Mouse (Mus musculus) cerebellum, postnatal 4 days (tissue): ENCODE measurements around the gene Stk40.

Experiments used
- DNase-seq, 2 experiments: peaks; one replicate each; pipeline ENCODE4 v3.0.0; 2022; ENCODE audit warnings: low spot score in 2 of 2, mixed read lengths in 1 of 2

The Stk40 gene

DNA sequence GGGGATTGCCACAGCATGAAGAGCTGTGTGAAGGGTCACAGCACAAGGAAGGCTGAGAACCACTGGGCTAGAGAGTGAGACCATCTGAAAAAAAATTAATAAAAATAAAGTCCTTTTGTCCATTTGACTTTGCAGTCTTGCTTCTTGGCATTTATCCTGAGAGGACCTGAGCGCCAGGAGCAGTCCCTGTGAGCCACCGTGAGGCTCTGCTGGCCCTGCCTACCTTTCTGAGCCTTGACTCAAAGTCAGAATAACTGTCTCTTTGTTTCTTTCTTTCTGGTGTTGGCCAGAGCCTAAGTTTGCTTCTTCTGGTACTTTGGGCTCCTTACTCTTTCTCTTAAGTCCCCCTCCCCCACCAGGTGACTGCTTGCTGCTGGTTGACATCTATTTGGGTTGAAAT, 16.7 kb downstream of the Stk40 start:
- no peak for DNase-seq

DNA sequence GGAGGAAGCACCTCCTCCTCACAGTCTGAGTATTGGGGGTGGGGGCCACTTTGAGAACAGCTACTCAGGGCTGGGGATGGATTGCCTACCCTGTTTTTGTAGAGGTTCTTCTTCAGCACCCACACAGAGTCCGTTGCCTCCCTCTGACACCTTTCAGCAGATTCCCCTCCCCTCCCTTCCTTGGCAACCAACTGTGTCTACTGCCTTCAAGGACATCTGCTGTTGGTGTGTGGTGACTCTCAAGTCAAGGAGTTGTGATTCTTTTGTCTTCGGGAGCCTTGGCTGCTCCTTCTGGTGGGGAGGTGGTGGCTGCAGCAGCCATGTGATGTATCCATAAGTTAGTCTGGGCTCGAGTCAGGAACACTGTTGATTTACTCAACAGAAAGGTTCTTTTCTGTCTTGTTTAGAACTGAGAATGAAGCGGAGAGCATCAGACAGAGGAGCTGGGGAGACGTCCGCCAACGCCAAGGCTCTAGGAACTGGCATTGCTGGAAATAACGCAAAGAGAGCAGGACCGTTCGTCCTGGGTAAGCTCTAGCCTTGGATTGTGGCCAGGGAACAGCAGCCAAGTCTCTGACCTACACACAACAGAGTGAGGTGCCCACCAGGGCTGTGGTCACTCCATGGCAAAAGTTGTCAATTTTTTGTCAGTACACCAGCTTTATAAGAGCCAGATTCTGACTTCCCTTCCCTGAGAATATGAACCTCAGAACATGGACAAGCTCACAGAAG, 19.7 kb downstream of the Stk40 start:
- no peak for DNase-seq

DNA sequence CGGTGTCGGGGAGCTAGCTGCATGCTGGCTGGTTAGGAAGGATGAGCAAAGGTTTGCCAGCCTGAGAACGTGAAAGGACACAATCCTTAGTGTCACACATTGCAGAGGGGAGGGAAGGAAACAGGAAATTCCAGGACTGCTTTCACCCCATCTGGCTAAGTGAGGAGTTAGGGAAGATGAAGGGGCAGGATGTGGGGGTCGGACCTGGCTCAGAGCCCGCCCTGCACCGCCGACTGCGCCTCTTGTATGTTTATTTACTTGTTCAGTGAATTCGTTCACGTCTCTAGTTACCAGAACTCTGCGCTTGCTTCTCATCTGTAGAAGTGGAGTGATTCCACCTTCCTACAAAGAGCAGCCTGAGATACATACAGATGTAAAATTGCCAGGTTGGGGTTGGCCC, 26.7 kb downstream of the Stk40 start:
- DNase-seq: no peak

DNA sequence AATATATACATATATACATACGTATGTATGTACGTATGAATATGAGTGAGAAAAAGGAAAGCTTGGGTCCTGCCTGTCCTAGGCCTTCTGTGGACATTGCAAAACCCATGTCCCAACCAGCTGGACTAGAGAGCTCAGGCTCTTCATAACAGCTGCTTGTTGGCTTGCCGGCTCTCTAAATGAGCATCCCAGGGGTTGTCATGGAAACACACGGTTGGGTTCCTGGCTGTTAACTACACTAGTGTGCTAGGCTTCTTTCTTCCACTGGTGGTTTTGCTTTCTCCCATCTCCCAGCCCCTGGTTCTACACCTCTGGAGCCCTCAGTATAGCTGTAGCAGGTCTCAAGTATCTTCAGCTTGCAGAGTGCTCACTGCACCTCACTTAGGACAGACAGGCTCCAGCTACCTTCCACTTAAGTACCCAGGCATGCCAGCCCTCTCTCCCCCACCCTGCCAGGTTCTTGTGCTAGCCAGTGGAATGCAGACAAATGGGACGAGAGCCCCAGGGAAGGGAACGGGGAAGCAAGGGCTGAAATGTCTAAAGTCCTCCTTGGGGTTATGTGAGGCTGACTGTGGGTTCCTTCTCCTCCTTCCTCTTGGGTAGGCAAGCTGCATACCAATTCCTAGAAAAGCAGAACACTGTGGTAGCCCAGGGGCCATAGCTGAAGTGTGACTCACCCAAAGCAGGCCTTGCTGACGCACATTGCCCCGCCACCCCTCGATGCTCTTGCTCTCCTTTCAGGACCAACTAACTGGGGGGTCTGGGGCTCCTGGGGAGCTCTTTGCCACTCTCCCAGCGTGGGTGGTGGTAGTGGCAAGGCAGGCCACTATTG, 27.7 kb downstream of the Stk40 start:
- peak in 1 of 2 experiments; percentile 67 for DNase-seq

DNA sequence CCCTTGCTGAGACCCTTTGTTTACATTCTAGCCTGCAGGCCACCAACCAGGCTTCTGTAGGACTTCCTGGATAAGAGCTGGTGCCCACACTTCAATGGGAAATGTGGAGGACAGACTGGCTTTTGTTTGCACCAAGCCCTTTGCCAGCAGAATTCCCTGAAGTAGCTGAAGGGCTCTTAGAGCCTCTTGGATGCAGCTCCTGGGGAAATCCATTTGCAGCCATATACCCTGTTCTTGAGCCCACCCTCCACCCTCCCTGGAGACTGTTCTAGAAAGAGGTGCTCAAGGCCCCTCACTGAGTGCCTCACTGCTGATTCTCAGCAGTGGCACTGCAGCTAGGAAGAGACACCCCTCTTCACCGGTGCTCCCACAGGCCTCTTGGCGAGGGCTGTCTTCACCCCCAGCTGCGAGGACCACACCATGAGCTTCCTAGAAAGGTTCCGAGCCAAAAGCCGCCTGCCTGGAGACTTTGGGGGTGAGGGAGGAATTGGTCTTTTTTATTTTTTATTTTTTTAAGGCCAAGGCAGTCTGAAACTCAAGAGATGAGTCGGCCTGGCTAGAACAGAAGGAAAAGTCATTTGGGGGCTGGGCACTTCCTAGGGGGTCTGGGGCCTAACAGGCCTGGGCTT, 29.0 kb downstream of the Stk40 start:
- no peak for DNase-seq

DNA sequence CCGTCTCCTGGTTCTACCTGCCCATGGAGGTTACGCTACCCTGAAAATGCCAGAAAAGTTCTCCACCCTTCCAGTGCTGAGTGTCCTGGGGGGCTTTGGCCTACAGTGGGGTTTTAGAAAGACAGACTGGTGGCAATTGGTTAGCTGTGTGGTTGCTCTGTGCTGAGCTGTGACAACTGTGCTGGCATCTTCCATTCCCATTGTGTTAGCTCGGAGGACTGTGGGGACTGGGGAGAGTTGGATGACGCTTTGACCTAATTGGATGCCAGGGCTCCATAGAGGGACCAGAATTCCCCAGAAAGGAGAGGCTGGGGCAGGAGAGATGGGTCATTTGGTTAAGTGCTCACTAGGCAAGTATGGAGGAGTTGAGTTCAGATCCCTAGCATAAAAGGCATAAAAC, 30.5 kb downstream of the Stk40 start:
- DNase-seq: no peak

DNA sequence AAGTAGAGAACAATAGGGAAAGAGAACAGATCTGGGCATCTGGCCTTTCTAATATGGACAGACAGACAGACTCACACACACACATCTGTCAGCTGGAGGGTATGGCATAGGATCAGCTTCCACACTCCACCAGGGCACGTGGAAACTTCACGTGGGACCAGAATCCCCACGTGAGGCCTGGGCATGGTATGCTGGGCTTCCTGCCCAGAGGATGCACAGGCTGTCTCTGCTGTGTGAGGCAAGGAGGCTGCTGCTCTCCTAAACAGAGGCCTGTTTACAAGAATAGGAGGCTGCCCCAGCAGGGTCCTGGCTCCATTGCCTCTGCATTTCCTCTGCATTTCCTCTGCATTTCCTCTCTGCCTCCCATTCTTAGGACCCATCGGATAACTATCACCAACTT, 30.9 kb downstream of the Stk40 start:
- no peak for DNase-seq

DNA sequence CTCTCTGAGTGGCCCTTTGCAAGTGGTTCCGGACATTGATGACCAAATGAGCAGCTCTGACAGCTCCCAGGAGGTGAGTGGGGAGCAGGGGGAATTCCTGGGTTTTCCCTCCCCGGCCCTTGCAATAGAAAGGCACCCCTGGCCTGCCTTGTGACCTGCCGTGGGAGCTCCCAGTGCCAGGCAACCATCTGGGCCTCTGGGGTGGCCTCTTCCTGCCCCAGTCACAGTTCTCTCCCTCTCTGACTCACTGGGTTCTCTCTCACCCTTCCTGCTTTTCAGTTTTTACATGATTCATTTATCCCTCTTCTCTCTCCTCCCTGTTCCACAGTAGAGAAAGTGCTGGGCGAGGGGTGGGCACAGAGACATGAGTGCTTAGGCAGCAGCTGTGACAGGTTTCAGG, 34.0 kb downstream of the Stk40 start:
- no peak for DNase-seq

DNA sequence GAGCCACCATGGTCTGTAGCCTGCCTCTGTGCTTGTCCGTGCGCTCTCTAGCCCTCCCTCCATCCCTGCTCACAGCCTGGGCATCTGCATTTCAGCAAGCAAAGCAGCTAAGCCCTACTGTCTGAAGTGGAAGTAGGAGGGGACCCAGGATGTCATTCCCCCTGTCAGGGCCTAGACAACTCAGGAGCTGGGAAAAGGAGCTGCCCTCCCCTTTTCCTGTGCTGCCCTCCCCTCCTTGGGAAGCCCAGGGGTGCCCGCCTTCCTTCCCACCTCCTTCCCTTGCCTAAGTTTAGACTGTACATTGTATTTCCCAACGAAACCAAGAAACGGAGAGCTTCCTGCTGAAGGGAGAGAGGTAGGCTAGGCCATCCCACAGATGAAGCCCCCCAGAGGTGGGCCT, 37.3 kb downstream of the Stk40 start:
- DNase-seq: no peak

DNA sequence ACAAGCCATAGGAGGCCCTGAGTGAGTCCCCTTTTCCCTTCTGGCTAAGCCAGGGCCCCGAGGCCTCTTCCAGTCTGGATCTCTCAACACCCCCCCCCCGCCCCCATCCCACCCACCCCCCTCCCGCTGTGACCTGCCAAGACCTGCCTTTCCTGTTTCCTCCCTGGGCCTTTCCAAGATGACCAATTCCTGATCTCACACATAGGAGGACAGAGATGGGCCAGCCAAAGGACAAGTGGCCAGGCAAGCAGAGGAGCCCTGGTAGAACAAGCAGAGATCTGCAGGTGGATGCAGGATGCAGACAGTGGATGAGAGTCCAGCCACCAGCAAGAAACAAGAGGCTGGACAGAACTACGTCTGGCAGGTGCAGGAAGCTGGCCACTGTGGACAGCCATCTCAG, 41.6 kb downstream of the Stk40 start:
- DNase-seq: no peak

DNA sequence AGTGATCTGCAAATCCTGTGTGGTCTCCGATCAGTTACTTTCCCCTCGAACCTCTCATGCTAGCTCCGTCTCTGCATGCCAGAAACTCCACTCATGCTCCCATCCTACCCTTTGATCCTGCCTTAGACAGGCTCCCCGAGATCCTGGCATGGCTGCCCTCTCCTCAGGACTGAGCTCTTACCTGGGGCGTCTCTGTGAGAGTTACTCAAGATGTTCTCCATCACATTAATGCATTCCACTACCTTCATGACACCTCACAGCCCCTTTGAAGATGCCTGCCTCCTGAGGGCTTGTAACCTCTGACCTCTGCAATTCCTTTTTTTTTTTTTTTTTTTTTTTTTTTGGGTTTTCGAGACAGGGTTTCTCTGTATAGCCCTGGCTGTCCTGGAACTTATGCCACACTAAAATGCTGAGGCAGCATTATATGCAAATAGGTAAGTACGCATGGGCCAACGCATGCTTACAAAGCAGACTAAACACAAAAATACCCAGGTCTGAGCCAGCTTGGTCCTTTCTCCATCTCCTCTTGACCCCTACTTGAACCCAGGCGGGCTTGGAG, 43.3 kb downstream of the Stk40 start:
- no peak for DNase-seq

DNA sequence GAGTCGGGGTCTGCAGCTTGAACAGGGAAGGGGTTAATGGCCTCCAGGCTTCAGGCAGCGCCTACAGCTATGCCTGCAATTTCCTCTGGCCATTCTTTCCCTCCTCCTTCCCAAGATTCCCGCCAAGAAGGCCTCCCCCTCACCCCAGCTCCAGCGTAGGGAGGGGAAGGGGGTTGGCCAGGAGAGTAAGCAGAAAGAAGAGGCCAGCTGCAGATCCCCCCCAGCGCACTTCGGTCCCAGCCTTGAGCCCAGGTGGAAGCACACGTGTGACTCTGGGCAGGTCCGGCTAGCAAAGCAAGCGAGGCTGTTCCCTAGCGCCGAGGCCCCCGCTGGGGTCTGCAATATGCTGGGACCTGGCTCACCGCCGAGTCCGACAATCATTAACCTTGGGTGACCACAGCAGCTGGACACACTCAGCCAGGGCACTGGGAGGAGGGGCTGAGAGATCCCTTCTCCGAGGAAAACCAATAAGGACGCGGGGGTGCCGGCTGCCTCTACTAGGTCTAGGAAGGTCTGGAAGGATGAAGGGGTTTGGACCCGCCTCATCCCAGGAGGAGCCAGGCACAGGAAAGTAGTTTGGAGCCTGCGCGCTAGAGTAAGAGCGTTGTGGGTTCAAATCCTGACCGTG, 43.9 kb downstream of the Stk40 start, which contains the start of gene Eva1b:
Gene Eva1b (plus strand): TSS at position 212 of the 628 bp plus-strand sequence.
- peak in 1 of 2 experiments; percentile 42 for DNase-seq

DNA sequence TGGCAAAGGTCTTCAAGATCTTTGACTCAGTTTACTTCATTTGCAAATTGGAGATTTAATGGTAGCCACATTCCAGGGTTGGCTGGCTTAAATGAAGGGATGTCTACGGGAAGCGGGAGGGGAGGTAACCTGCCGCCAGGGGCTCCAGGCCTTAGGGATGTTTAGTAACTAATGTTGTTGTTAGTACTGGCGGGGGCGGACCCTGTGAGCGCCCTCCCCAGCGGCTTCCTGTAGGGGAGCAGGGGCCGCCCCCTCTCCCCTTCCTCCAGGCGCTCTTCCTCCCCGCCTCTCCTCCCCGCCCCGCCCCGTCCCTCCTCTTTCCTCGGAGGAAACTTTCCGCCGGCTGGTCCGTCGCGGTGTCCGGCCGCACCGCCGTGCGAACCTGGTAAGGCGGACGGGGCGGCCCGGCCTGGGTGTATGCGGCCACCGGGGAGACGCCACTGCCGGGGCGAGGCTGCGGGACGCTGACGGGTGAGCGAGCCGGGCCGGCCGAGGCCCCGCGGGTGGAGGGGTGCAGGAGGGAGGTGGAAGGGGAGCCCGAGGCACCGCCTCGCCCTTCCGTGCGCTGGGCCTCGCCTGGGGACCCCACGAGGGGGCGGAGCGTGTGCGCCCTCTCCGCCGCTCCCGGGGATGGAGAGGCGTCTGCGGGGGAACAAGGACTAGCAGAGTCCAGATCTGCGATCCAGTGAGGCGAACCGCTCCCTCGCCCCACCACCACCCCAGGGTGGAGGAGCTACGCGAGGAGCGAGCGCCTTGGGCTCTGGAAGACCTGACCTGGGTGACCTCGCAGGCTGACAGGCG, 44.6 kb downstream of the Stk40 start:
- DNase-seq: no peak

DNA sequence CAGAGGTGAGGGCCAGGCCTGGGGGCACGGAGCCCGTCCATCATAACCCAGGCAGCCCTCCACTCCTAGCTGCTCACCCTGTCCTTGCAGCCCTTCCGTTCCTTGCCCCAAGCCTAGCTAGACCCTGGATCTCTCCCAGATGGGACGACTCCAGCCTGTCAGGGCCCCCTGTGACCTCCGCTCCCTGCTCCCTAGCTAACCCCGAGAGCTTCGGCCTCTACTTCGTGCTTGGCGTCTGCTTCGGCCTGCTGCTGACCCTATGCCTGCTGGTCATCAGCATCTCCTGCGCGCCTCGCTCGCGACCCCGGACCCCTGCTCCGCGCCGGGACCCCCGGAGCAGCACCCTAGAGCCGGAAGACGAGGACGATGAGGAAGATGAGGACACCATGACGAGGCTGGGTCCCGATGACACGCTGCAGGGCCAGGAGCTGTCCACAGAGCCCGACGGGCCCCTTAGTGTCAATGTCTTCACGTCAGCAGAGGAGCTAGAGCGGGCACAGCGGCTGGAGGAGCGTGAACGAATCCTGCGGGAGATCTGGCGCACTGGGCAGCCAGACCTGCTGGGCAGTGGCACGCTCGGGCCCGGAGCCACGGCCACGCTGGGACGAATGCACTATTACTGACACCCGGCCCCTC, 45.4 kb downstream of the Stk40 start:
- no peak for DNase-seq

DNA sequence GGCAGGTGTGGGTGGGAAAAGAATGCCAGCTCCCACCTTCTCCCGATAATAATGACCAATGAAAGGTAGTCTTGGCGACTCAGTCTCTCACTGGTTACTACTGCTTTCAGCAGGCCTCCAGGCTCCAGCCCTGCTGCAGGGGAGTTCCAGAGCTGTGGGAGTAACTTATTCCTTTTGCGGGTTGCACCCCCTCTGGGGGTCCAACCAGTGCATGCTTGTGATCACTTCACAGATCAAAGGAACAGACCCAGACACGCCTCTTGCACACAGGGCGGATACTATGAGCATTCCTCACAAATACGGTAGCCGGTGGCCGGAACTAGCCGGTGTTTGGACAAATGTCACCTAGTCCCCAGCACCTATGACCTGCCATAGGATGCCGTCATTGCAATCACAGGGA, 46.0 kb downstream of the Stk40 start:
- DNase-seq: no peak

DNA sequence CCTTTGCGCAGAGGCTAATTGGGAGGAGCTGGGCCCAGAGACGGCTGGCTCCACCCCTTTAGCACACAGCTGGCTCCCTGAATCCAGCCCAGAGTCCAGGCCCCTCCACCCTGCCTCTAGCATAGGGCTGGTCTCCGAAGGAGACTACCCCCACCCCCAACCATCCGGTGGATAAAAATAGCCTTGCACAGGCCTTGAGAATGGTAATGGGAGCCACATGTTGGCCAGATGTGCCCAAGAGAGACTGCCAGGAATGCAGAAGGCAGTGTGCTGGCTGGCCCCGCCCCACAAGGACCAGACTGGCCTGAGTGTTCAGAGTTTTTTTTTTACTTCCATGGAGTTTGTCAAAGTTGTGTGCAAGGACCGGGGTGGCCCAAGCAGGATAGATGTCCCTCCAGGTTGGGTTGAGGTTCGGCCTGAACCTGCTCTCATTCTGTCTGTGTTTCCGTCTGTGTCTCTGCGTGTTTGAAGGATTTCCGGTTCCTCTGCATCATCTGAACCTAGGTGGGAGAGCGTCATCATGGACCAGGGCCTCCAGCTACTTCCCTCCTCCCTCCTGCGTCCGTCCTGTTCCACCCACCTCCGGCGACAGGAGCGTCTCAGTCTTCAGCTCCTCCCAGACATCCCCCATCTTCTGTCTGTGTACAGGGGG, 46.7 kb downstream of the Stk40 start:
- DNase-seq: no peak

DNA sequence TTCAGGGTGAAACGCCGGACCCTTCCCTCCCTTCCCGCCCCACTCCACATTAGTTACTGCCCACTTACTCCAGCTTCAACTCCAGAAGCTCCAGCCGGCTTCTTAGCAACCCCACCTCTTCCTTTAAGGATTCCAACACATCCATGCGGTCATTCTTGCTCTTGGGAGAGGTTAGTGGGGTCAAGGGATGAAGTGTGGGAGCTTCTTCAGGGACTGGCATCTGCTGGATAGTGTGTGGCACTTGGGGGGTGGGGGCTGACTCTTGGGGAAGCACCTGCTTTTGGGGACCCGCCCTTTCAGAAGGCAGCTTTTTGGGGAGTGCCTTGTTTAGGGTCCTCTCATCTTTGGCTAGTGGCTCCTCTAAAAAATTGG, 47.2 kb downstream of the Stk40 start:
- no peak for DNase-seq

DNA sequence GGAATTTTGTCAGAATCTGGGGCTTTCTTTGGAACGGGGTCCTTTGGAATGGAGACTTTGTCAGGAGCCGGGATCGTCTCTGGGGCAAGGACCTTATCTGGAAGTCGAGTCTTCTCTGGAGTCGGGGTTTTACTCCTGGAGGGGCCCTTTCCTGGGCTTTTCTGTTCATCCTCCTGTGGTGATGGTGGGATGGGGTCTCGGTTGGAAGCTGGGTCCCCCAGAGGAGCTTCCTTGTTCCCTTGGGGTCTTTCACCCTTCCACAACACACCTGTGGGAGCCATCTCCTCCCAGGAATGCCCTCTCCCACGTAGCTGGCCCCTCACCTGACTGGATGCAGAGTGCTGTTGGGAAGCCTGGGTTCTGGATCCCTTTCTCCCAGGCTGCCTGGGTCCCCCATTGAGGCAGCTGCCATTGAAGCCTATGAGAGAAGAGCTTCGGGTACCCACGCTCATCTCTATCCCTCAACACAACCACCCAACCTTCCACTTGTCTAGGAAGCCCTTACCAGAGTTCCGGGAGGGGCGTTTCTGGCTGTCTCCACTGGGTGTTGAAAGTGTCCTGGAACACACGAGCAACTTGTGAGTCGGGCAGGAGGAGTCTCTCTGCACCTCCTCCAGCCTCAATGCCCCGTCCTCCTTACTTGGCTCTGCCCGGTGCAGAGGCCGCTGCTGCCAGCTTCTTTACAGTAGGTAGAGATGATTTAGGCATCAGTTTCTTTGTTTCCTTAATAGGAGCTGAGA, 48.1 kb downstream of the Stk40 start:
- DNase-seq: no peak

DNA sequence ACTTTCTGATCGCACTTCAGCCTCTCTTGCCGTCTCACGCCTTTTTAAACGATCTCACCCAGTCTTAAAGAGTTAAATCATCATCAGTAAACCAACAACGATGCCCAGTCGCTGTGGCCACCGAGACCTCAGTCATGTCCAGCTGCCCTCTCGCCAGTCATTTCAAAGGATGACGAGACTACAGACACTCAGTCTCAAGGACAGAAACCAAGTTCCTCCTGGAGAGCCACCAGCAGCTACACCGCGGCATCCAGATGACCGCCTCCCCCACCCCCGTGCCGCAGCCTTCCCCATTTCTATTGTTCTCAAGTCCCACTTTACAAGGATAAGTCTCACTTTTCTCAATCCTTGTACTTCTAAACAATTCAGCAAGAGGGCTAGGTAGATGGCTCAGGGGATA, 49.1 kb downstream of the Stk40 start:
- no peak for DNase-seq
